Mouse (Mus musculus): ENCODE results near the gene Gm10277.
A peak's percentile ranks its signal among the peaks of the same experiment; 100 is the strongest.

DNA sequence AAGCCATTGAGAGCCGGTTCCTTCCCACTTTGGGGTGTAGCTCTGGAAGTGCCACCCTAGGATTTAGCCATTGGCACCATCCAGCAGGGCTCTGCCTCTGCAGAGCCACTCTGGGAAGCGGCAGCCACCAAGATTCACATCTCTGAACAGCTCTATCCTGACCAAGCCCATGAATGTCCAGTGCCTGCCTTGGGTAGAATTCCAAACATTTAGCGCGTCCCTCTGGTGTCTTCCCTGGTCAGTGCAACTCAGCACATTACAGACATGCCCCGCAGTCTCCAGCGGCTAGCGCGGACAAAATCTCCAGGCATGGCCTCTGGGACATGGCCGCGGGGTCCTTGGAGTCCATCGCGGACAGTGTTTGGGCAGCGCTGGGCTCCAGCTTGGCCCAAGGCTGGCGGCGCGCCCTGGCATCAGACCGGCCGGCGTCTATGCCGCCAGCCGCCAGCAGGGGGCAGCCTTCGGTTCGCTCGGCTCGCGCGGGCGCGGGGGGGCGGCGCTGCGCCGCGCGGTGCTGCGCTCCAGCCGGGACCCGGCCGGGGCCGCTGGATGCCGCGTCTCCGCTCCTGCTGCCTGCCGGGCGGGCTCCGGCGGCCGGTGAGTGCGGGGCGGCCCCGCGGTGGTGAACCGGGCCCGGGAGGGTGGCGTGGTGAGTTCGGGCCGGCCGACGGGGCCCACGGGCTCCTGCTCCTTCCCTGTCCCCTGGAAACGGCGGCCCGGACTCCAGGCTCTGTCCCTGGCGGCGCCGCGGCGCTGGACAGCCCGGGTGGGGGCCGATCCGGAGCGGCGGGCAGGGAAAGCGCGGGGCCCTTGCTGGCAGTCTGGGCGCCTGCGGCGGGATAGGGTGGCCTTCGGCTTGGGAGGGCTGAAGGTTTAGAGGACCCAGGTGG lies 24.5 kb downstream of the Gm10277 start, which contains the start of gene Myo18a:
- peak; percentile 80 for TF ChIP-seq CTCF (IDR thresholded peaks at IDR 0.05; ENCODE audit: low read depth, low read length)
- TF ChIP-seq POLR2A (IDR thresholded peaks at IDR 0.05; ENCODE audit: extremely low read depth, insufficient read depth, low read length) = 0 out of 2 replicates have a peak, but pooled peaks have one; percentile 29
